17 mouse cellular contexts compared by ENCODE assay signal in genomic region chr9:17556186-17556585, GRCm38 (mm10).
"Had no signal": no experiment of that assay in that cellular context is flagged by ENCODE, and none has a peak within 500 bp of the region (broad histone marks: within the 10 kb centered on the region; RNA-seq: fewer than 3 reads in every experiment).

No protein-coding gene starts in this region.

- H3K9ac ChIP-seq: lung, embryonic 14.5 days; midbrain, embryonic 12.5 days; neural tube, embryonic 13.5 days; neural tube, embryonic 15.5 days; stomach, embryonic 15.5 days had no signal

- H3K4me2 ChIP-seq: lung, embryonic 14.5 days; midbrain, embryonic 12.5 days; neural tube, embryonic 13.5 days; neural tube, embryonic 15.5 days; stomach, embryonic 15.5 days had no signal

- DNase-seq: lung, adult 18-20 months; lung, embryonic 14.5 days; lung, postnatal 10 days; lung, postnatal 4 days; midbrain, embryonic 14.5 days; retina, postnatal 1 day; right cerebral cortex, adult 18-20 months; thymus, postnatal 14 days; thymus, postnatal 36 days had no signal

- H3K27ac ChIP-seq: midbrain, embryonic 10.5 days; midbrain, embryonic 12.5 days; neural tube, embryonic 13.5 days; neural tube, embryonic 15.5 days; stomach, embryonic 15.5 days; stomach, postnatal 0 days had no signal

- ATAC-seq: midbrain, embryonic 16.5 days had no signal

- H3K36me3 ChIP-seq: midbrain, embryonic 10.5 days; midbrain, embryonic 12.5 days; neural tube, embryonic 13.5 days; neural tube, embryonic 15.5 days; stomach, embryonic 15.5 days had no signal

- H3K9me3 ChIP-seq: midbrain, embryonic 10.5 days; midbrain, embryonic 12.5 days; neural tube, embryonic 13.5 days; neural tube, embryonic 15.5 days; stomach, embryonic 15.5 days had no signal

- H3K27me3 ChIP-seq: midbrain, embryonic 12.5 days; neural tube, embryonic 13.5 days; neural tube, embryonic 15.5 days; stomach, embryonic 15.5 days had no signal

- H3K4me3 ChIP-seq: midbrain, embryonic 10.5 days; midbrain, embryonic 12.5 days; myocyte; neural tube, embryonic 13.5 days; neural tube, embryonic 15.5 days; stomach, embryonic 15.5 days had no signal

- H3K4me1 ChIP-seq: midbrain, embryonic 12.5 days; neural tube, embryonic 15.5 days; stomach, embryonic 15.5 days had no signal
